Mouse (Mus musculus) left cerebral cortex, postnatal 36 days (tissue): ENCODE data around the gene Gm13871. TPM values are rescaled to one million over a fixed set of nuclear protein-coding genes. Genes with fewer than 3 reads are reported as not detected.
"Not testable (repeated sequence)": the region's sequence is repeated elsewhere in the genome, so short reads cannot be mapped to it uniquely, and the experiment has no call there.

ENCODE experiments used
- DNase-seq, 2 experiments: peaks; one replicate each; pipeline ENCODE4 v3.0.0; 2021 to 2022; ENCODE audit warnings: low spot score in 2 of 2, mixed read lengths in 1 of 2
- intact Hi-C: fragments of 180-260 bp; cut with DNase I; formaldehyde crosslinking; loops from one replicate; pipeline ENCODE4 v1.15.1; 2025
- total RNA-seq, 2 experiments: library from RNA; stranded (reverse); gene quantifications; 2 replicates each; pipeline ENCODE4 v1.2.3; 2021

Gene Gm13871
- total RNA-seq = not detected

- intact Hi-C loops, DNase-seq: not testable (repeated sequence)
Observed at GRCm38 (mm10) chr4:73905853-73906252, at the start of gene Gm13871. TSS of gene Gm13871 (minus strand) at chr4:73905953.

GRCm38 (mm10) chr4:73950375-73950896, 44.7 kb upstream of the Gm13871 start, which contains the start of gene 2310002L09Rik:
TSS of gene 2310002L09Rik (minus strand) at chr4:73950846.
- no peak for DNase-seq
- intact Hi-C loops = no loop called here

GRCm38 (mm10) chr4:73920660-73921059, 14.9 kb upstream of the Gm13871 start, which contains the start of gene Gm11756:
TSS of gene Gm11756 (minus strand) at chr4:73920760.
- intact Hi-C loops, DNase-seq: not testable (repeated sequence)

- DNase-seq, intact Hi-C loops: not testable (repeated sequence)
Observed at GRCm38 (mm10) chr4:73891012-73891411, 14.7 kb downstream of the Gm13871 start, which contains the start of gene Gm11757. TSS of gene Gm11757 (minus strand) at chr4:73891112.

- DNase-seq, intact Hi-C loops: not testable (repeated sequence)
Observed at GRCm38 (mm10) chr4:73876166-73876565, 29.6 kb downstream of the Gm13871 start, which contains the start of gene Gm11758. TSS of gene Gm11758 (minus strand) at chr4:73876266.

Other genes starting within 250 kb of the Gm13871 start
- gene Gm11239, start 237.6 kb downstream of the Gm13871 start, total RNA-seq = not detected
- not detected for gene Gm428, start 222.4 kb downstream of the Gm13871 start, total RNA-seq
- gene Rasef, start 115.0 kb downstream of the Gm13871 start, total RNA-seq = under 1 TPM; 0.10 to 0.18 TPM
- not detected for gene Gm11758, start 29.7 kb downstream of the Gm13871 start, total RNA-seq
- gene Gm11757, start 14.8 kb downstream of the Gm13871 start, total RNA-seq = not detected
- not detected for gene Gm11756, start 14.8 kb upstream of the Gm13871 start, total RNA-seq
- gene 2310002L09Rik, start 44.9 kb upstream of the Gm13871 start, total RNA-seq = not detected
- gene Frmd3, start 107.5 kb upstream of the Gm13871 start, total RNA-seq = 1 to 10 TPM; 8.1 to 8.2 TPM